ENCODE assay signal across 28 mouse cellular contexts in the genomic region with DNA sequence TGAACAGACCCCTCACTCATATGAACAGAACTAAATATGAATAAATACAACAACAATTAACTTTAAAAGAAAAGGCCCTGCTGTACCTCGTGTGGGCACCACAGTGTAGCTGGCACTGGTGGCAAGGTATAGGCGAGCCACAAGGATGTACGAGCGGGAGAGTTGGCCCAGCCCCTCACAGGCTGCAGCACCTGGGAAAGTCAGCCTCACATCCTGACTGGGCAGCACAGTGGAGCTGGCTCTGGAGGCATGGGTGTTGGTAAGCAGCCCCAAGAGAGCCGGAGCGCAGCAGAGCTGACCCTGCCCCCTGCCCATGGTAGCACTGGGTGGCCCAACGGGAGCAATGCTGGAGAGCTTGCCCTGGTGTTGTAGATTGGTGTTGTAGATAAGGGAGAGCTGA.
A peak's percentile ranks its signal among the peaks of the same experiment; 100 is the strongest.
DNase-seq lines count a peak whose midpoint lies in the region; ATAC-seq and TF ChIP-seq lines count a peak whose summit lies in the region.
"Had no signal": no experiment of that assay in that cellular context is flagged by ENCODE, and none has a peak within 500 bp of the region (broad histone marks: within the 10 kb centered on the region; RNA-seq: fewer than 3 reads in every experiment).

No protein-coding gene starts in this region.

- 94% methylated on average over 7 of the region's 7 CpGs for whole genome bisulfite sequencing in hindbrain, embryonic 16.5 days
- WGBS in hindbrain, embryonic 12.5 days, result 93% methylated on average over 7 of the region's 7 CpGs
- WGBS in lung, embryonic 16.5 days, result 81% methylated on average over 7 of the region's 7 CpGs
- 81% methylated on average over 7 of the region's 7 CpGs for WGBS in stomach, embryonic 14.5 days
- 94% methylated on average over 7 of the region's 7 CpGs for WGBS in stomach, postnatal 0 days

- peak; percentile 38; the same call in 1 of the 2 replicates for ATAC-seq in hindbrain, embryonic 16.5 days
- ATAC-seq in hindbrain, embryonic 12.5 days (ENCODE audit: low FRiP score), result no peak
- ATAC-seq in lung, embryonic 16.5 days (ENCODE audit: low read depth), result 0 out of 2 replicates have a peak, but pooled peaks have one; percentile 26
- 0 out of 2 replicates have a peak, but pooled peaks have one; percentile 28 for ATAC-seq in stomach, embryonic 14.5 days (ENCODE audit: insufficient number of reproducible peaks, insufficient read depth, low FRiP score, low read depth)
- no peak for ATAC-seq in stomach, postnatal 0 days (ENCODE audit: low FRiP score, low TSS enrichment)
- ATAC-seq: forebrain, embryonic 14.5 days; forebrain, postnatal 0 days; hindbrain, postnatal 0 days; inflammation-experienced regulatory T-cells, adult 6 months; intestine, embryonic 16.5 days; Patski had no signal

- peaks cover 4% of the 10 kb centered on the region; the same call in 1 of the 2 replicates for H3K4me1 ChIP-seq in hindbrain, embryonic 16.5 days (ENCODE audit: control insufficient read depth, insufficient read depth, low read depth, low read length)
- peaks cover 6% of the 10 kb centered on the region; the same call in 1 of the 2 replicates for H3K4me1 ChIP-seq in hindbrain, embryonic 12.5 days
- peaks cover 2% of the 10 kb centered on the region for H3K4me1 ChIP-seq in lung, embryonic 16.5 days (replicated peaks; ENCODE audit: control insufficient read depth, insufficient read depth, low read length)
- no peaks in the 10 kb centered on the region for H3K4me1 ChIP-seq in stomach, embryonic 14.5 days (ENCODE audit: control insufficient read depth, insufficient read depth, low read length)
- H3K4me1 ChIP-seq in stomach, postnatal 0 days (replicated peaks; ENCODE audit: control insufficient read depth, insufficient read depth), result no peaks in the 10 kb centered on the region
- H3K4me1 ChIP-seq: embryonic facial prominence, embryonic 15.5 days had no signal

- intact Hi-C loops in gastrocnemius, adult 2 months (cut with DNase I), result no loop called here

- no peak for TF ChIP-seq EP300 in stomach, postnatal 0 days (optimal IDR thresholded peaks at IDR 0.05)

- H3K36me3 ChIP-seq in hindbrain, embryonic 16.5 days (ENCODE audit: control insufficient read depth, insufficient read depth, low read length), result no peaks in the 10 kb centered on the region
- H3K36me3 ChIP-seq in hindbrain, embryonic 12.5 days, result no peaks in the 10 kb centered on the region
- no peaks in the 10 kb centered on the region for H3K36me3 ChIP-seq in lung, embryonic 16.5 days (ENCODE audit: control insufficient read depth, insufficient read depth, low read length)
- H3K36me3 ChIP-seq in stomach, embryonic 14.5 days (ENCODE audit: control insufficient read depth, insufficient read depth, low read length), result no peaks in the 10 kb centered on the region
- no peaks in the 10 kb centered on the region for H3K36me3 ChIP-seq in stomach, postnatal 0 days (ENCODE audit: control insufficient read depth, insufficient read depth, low read length)
- H3K36me3 ChIP-seq: hindbrain, embryonic 10.5 days had no signal

- H3K27ac ChIP-seq in gastrocnemius, adult 2 months, result peak overlapping the region; percentile 28; the same call in 1 of the 2 replicates
- no peak overlapping the region for H3K27ac ChIP-seq in hindbrain, embryonic 16.5 days (ENCODE audit: low read depth, low read length)
- no peak overlapping the region for H3K27ac ChIP-seq in hindbrain, embryonic 12.5 days
- no peak overlapping the region for H3K27ac ChIP-seq in lung, embryonic 16.5 days (ENCODE audit: low read length)
- H3K27ac ChIP-seq in stomach, embryonic 14.5 days (ENCODE audit: low read length), result no peak overlapping the region
- H3K27ac ChIP-seq in stomach, postnatal 0 days (replicated peaks), result no peak overlapping the region
- H3K27ac ChIP-seq: embryonic facial prominence, embryonic 15.5 days; hindbrain, embryonic 10.5 days; hindbrain, postnatal 0 days had no signal

- no peak for DNase-seq in gastrocnemius, adult 2 months
- no peak for DNase-seq in gastrocnemius, adult 8-10 months (ENCODE audit: low spot score in 2 of 2)
- DNase-seq in lung, adult 18-20 months, result no peak
- DNase-seq in stomach, postnatal 0 days (ENCODE audit: low spot score), result no peak
- DNase-seq: adrenal gland, adult 2 months; adrenal gland, postnatal 14 days; B cell, adult 2 months; cerebellum, adult 11 months; cerebellum, adult 2 months; cerebellum, adult 9-11 months; cerebellum, postnatal 25 days; forebrain, postnatal 0 days; gastrocnemius, postnatal 10 days; gastrocnemius, postnatal 36 days had no signal

- no peaks in the 10 kb centered on the region for H3K9me3 ChIP-seq in hindbrain, embryonic 16.5 days (ENCODE audit: control insufficient read depth, low read length)
- H3K9me3 ChIP-seq in hindbrain, embryonic 12.5 days (replicated peaks), result no peaks in the 10 kb centered on the region
- H3K9me3 ChIP-seq in lung, embryonic 16.5 days (ENCODE audit: control insufficient read depth, low read length), result no peaks in the 10 kb centered on the region
- H3K9me3 ChIP-seq in stomach, embryonic 14.5 days (ENCODE audit: control insufficient read depth, low read depth, low read length), result no peaks in the 10 kb centered on the region
- H3K9me3 ChIP-seq in stomach, postnatal 0 days (ENCODE audit: control insufficient read depth, low read length), result no peaks in the 10 kb centered on the region
- H3K9me3 ChIP-seq: embryonic facial prominence, embryonic 15.5 days; G1E; hindbrain, embryonic 10.5 days had no signal

- H3K4me3 ChIP-seq in gastrocnemius, adult 2 months, result no peak overlapping the region
- no peak overlapping the region for H3K4me3 ChIP-seq in hindbrain, embryonic 16.5 days (ENCODE audit: low read length)
- H3K4me3 ChIP-seq in hindbrain, embryonic 12.5 days, result no peak overlapping the region
- no peak overlapping the region for H3K4me3 ChIP-seq in lung, embryonic 16.5 days (ENCODE audit: low read length)
- H3K4me3 ChIP-seq in stomach, embryonic 14.5 days (ENCODE audit: low read depth, low read length), result no peak overlapping the region
- no peak overlapping the region for H3K4me3 ChIP-seq in stomach, postnatal 0 days (ENCODE audit: low read depth, low read length)
- H3K4me3 ChIP-seq: embryonic facial prominence, embryonic 15.5 days; hindbrain, embryonic 10.5 days had no signal

- no peaks in the 10 kb centered on the region for H3K27me3 ChIP-seq in hindbrain, embryonic 16.5 days (replicated peaks; ENCODE audit: control insufficient read depth, insufficient read depth, low read length)
- H3K27me3 ChIP-seq in hindbrain, embryonic 12.5 days, result no peaks in the 10 kb centered on the region
- H3K27me3 ChIP-seq in lung, embryonic 16.5 days (ENCODE audit: control insufficient read depth, insufficient read depth, low read depth, low read length), result no peaks in the 10 kb centered on the region
- no peaks in the 10 kb centered on the region for H3K27me3 ChIP-seq in stomach, embryonic 14.5 days (ENCODE audit: control insufficient read depth, insufficient read depth, low read length)
- H3K27me3 ChIP-seq in stomach, postnatal 0 days (ENCODE audit: control insufficient read depth, insufficient read depth, low read length), result no peaks in the 10 kb centered on the region
- H3K27me3 ChIP-seq: CH12.LX; embryonic facial prominence, embryonic 15.5 days; Patski had no signal

- no peak overlapping the region for H3K4me2 ChIP-seq in hindbrain, embryonic 16.5 days (ENCODE audit: low read length)
- no peak overlapping the region for H3K4me2 ChIP-seq in hindbrain, embryonic 12.5 days (replicated peaks)
- H3K4me2 ChIP-seq in lung, embryonic 16.5 days (ENCODE audit: low read depth, low read length), result no peak overlapping the region
- no peak overlapping the region for H3K4me2 ChIP-seq in stomach, embryonic 14.5 days (replicated peaks; ENCODE audit: low read depth, low read length)
- no peak overlapping the region for H3K4me2 ChIP-seq in stomach, postnatal 0 days (replicated peaks; ENCODE audit: low read depth)
- H3K4me2 ChIP-seq: embryonic facial prominence, embryonic 15.5 days; heart, embryonic 11.5 days had no signal

- TF ChIP-seq CTCF in gastrocnemius, adult 2 months (IDR thresholded peaks at IDR 0.05), result no peak
- no peak for TF ChIP-seq CTCF in stomach, postnatal 0 days (IDR thresholded peaks at IDR 0.05; ENCODE audit: low read depth)

- H3K9ac ChIP-seq in hindbrain, embryonic 16.5 days (ENCODE audit: low read depth, low read length), result no peak overlapping the region
- H3K9ac ChIP-seq in hindbrain, embryonic 12.5 days, result no peak overlapping the region
- H3K9ac ChIP-seq in lung, embryonic 16.5 days (ENCODE audit: low read length), result no peak overlapping the region
- no peak overlapping the region for H3K9ac ChIP-seq in stomach, embryonic 14.5 days (replicated peaks; ENCODE audit: low read depth, low read length)
- no peak overlapping the region for H3K9ac ChIP-seq in stomach, postnatal 0 days (ENCODE audit: low read length)
- H3K9ac ChIP-seq: embryonic facial prominence, embryonic 15.5 days; forebrain, postnatal 0 days had no signal

Comparison
In these comparisons a context has a peak if more than half of its experiments do, and no peak if none do; other contexts are left out.
1. ATAC-seq: peak in hindbrain, embryonic 16.5 days (single experiment), lung, embryonic 16.5 days (single experiment) and stomach, embryonic 14.5 days (single experiment); none in hindbrain, embryonic 12.5 days (single experiment) and stomach, postnatal 0 days (single experiment).